Mouse (Mus musculus): ENCODE results near the gene Tas1r2.

- TF ChIP-seq CTCF (IDR thresholded peaks at IDR 0.05; ENCODE audit: control insufficient read depth, insufficient read depth, insufficient read length) (no peak), CEBPB (IDR thresholded peaks at IDR 0.05; ENCODE audit: low read depth) (no peak)
Measured at GRCm38 (mm10) chr4:139637847-139638246, 15.5 kb upstream of the Tas1r2 start.

All from C2C12 (cell line).